Mouse (Mus musculus) forebrain, embryonic 15.5 days (tissue): ENCODE results near the gene Capn10. TPM values are rescaled to one million over a fixed set of nuclear protein-coding genes. Genes with fewer than 3 reads are reported as not detected.
A peak's percentile ranks its signal among the peaks of the same experiment; 100 is the strongest.
"Not testable (repeated sequence)": the region's sequence is repeated elsewhere in the genome, so short reads cannot be mapped to it uniquely, and the experiment has no call there.

Source experiments
- ATAC-seq: fragments of 200-750 bp; cut with Nextera tagmentation; replicated peaks from 2 replicates; pipeline ENCODE4 v1.8.0; 2017; ENCODE audit warnings: mild to moderate bottlenecking, moderate TSS enrichment, moderate library complexity
- H3K27ac ChIP-seq: fragments of 300-500 bp; sonication (generic); replicated peaks from 2 replicates; pipeline ENCODE4 v1.5.1; 2015; ENCODE audit warnings: mild to moderate bottlenecking, inconsistent platforms
- H3K27me3 ChIP-seq: fragments of 300-500 bp; sonication (generic); 2 replicates; pipeline ENCODE4 v1.6.1; 2015; ENCODE audit warnings: inconsistent platforms
- H3K36me3 ChIP-seq: fragments of 300-500 bp; sonication (generic); 2 replicates; pipeline ENCODE4 v1.6.1; 2015; ENCODE audit warnings: mild to moderate bottlenecking, inconsistent platforms
- H3K4me1 ChIP-seq: fragments of 300-500 bp; sonication (generic); 2 replicates; pipeline ENCODE4 v1.6.1; 2015; ENCODE audit warnings: inconsistent platforms
- H3K4me2 ChIP-seq: fragments of 300-500 bp; sonication (generic); replicated peaks from 2 replicates; pipeline ENCODE4 v1.6.1; 2015; ENCODE audit warnings: mild to moderate bottlenecking, inconsistent platforms
- H3K4me3 ChIP-seq: fragments of 300-500 bp; sonication (generic); 2 replicates; pipeline ENCODE4 v1.5.1; 2015; ENCODE audit warnings: mild to moderate bottlenecking, inconsistent platforms
- H3K9ac ChIP-seq: fragments of 300-500 bp; sonication (generic); replicated peaks from 2 replicates; pipeline ENCODE4 v1.6.1; 2015; ENCODE audit warnings: mild to moderate bottlenecking, inconsistent platforms
- H3K9me3 ChIP-seq: fragments of 300-500 bp; sonication (generic); 2 replicates; pipeline ENCODE4 v1.6.1; 2016; ENCODE audit warnings: inconsistent platforms
- WGBS: fragments of 180-500 bp; shearing (Covaris S2); methylation state at CpG from one replicate; pipeline ENCODE4 v1.1.7; 2015; ENCODE audit warnings: mixed read lengths; 5-methylcytosine and 5-hydroxymethylcytosine counted together
- polyA plus RNA-seq: library from polyadenylated mRNA; unstranded; fragments of >200 nt; fragmentation: Nextera tagmentation; extraction: Ambion mirVana; gene quantifications from 2 replicates; pipeline ENCODE4 v1.2.1, GENCODE M21; 2015

Capn10 gene
- polyA plus RNA-seq, 1 experiment from 2014 or later = 67.5 TPM

DNA sequence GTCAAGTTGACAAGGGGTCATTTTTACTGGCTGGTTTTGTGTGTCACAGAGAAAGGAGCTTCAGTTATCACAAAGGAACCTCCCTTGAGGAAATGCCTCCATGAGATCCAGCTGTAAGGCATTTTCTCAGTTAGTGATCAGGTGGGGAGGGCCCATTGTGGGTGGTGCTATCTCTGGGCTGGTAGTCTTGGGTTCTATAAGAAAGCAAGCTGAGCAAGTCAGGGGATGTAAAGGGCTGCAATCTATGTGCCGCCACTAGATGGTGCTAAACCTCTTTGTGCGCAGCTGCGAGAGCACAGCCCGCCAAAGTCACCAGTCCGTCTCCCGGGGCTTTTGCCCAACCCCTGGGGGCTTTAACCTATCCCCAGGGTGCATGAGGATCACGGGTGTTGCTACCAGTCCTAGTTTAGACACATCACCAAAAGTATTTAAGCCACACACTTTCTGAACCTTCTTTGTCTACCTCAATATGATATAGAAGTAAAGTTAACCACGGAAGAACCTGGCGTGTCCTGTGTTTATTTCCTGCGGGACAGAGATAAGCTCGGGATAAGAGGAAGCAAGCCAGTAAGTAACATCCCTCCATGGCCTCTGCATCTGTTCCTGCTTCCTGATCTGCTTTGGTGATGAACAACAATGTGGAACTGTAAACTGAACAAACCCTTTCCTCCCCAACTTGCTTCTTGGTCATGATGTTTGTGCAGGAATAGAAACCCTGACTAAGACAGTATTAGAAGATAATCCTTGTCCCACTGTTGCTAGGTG, 22.6 kb downstream of the Capn10 start:
- not testable (repeated sequence) for ATAC-seq, H3K27ac ChIP-seq, H3K9me3 ChIP-seq, H3K9ac ChIP-seq, H3K36me3 ChIP-seq, H3K27me3 ChIP-seq, H3K4me1 ChIP-seq, H3K4me3 ChIP-seq
- WGBS = 10% methylated on average over 11 of the region's 11 CpGs
- peak overlapping the region; percentile 33 for H3K4me2 ChIP-seq

DNA sequence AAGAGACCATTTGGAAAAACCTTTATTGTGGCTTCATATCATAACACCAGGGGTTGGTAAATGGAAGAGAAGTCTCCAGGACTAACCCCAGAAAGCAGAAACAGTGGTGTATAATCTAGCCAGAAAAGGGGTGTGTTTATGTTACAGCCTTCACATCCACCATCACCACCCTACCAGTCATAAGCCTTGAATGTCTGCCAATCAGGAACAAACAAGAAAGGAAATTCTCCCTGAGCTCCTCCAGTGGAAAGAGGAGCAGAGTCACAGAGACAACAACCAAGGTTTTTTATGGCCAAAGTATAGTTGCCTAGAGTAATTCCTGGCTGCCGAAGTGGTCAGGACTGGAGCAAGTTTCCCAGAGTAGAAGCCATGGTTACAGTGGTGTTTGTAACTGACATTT, 24.8 kb downstream of the Capn10 start:
- H3K9ac ChIP-seq = no peak overlapping the region
- 87% methylated on average over 1 of the region's 1 CpGs for WGBS
- no peak overlapping the region for H3K4me3 ChIP-seq
- no peaks in the 10 kb centered on the region for H3K27me3 ChIP-seq
- no peak overlapping the region for H3K27ac ChIP-seq
- ATAC-seq = no peak
- H3K36me3 ChIP-seq = no peaks in the 10 kb centered on the region
- H3K9me3 ChIP-seq = no peaks in the 10 kb centered on the region
- no peak overlapping the region for H3K4me2 ChIP-seq
- H3K4me1 ChIP-seq = no peaks in the 10 kb centered on the region

DNA sequence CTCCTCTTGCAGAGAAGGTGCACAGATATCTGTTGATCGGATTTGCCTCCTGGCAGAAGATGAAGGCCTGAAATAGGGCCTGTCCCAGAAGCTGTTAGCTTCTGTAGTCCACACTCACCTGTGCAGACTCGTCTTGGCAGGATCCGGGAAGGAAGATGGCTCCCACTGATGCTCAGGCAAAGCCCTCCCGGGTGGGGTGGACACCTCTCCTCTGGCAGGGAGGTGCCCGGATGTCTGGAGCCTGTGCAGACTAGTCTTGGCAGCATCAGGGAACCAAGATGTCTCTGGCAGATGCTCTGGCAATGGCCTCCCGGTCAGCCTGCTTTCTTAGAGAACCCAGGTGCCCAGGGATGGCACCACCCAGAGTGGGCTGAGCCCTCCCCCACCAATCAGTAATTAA, 36.6 kb downstream of the Capn10 start:
- not testable (repeated sequence) for H3K4me3 ChIP-seq, H3K9ac ChIP-seq, H3K4me1 ChIP-seq, ATAC-seq, H3K36me3 ChIP-seq, H3K4me2 ChIP-seq, H3K27me3 ChIP-seq, H3K9me3 ChIP-seq, H3K27ac ChIP-seq
- 88% methylated on average over 6 of the region's 6 CpGs for WGBS

DNA sequence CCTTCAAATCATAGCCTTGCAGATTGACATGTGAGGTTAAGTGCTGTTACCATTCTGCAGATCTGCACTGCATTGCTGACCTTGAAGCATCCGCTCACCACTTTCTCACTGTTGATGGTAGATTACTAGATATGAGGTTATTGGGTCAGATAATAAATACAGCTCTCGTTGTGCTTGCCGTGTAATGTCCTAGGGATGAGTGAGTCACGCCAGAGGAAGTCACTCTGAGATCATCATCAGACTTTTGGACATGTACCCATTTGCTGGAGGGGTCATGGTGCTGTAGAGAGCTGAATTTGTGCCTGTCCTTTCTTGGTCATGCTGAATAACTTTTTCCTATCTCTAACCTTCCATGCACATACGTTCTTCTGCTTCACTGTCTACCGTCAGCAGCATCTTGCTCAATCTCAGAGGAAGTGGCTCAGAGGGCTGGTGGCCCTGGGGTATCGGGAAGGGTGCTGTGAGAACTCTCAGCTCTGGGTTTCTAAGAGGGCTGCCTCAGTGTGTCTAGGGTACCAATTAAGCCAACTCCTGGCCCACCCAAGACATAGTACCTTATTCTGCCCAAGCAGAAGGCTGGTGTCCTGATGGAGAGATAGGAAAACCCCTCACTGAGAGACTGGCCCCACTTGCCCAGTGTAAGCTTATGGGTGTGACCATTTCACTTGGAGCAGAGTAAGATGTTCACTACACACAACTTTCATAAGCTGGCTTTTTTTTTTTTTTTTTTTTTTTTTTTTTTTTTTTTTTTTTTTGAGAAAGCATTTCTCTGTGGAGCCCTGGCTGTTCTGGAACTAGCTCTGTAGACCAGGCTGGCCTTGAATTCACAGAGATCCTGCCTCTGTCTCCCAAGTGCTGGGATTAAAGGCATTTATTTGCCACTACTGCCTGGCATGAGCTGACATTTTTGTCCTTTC, 38.0 kb downstream of the Capn10 start:
- Histone ChIP-seq H3K27ac (no peak overlapping the region), H3K36me3 (no peaks in the 10 kb centered on the region), H3K9ac (no peak overlapping the region), H3K9me3 (no peaks in the 10 kb centered on the region), H3K4me3 (no peak overlapping the region), H3K4me2 (no peak overlapping the region), H3K4me1 (no peaks in the 10 kb centered on the region), H3K27me3 (no peaks in the 10 kb centered on the region)
- no peak for ATAC-seq
- WGBS = 90% methylated on average over 7 of the region's 7 CpGs

DNA sequence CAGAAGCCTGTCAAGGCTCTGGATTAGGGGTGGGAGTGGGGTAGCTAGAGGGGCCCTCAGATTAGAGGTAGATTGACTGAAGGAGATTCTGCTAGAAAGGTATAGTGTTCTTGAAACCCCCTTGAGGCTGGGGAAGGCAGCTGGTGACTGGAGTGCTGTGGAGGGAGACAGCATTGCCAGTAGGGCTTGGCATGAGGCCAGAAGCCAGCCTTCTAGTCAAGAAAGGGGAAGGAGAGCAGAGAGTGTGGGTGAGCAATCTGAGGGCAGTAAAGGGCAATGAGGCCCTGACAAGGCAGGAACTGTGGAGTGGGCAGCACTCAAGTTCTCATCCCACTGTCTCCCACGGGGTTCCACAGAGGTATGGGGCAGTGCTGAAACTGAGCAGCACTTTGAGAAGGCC, 38.7 kb downstream of the Capn10 start:
- Histone ChIP-seq H3K4me1 (no peaks in the 10 kb centered on the region), H3K9me3 (no peaks in the 10 kb centered on the region), H3K4me2 (no peak overlapping the region), H3K9ac (no peak overlapping the region), H3K27ac (no peak overlapping the region), H3K36me3 (no peaks in the 10 kb centered on the region), H3K4me3 (no peak overlapping the region), H3K27me3 (no peaks in the 10 kb centered on the region)
- 67% methylated on average over 1 of the region's 1 CpGs for WGBS
- ATAC-seq = no peak

DNA sequence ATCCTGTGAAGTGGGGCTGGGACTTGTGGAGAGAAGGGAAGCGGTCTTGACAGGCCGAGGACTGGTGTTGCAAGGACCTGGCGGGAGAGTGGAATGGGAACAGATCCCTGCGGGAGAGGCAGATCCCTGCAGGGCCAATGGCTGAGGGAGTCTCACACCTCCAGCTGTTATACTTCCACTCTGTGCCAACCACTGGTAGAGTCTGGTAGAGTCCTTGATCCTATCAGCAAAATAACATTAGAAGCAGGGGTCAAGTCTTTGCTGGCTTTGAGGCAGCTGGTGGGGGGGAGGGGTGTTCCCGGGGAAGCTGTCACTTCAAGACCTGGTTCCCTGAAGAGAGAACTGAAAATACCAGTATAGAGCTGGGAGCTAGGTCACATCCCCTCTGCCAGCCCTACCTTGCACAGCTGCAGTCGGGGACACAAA, 42.0 kb downstream of the Capn10 start:
- WGBS = 62% methylated on average over 6 of the region's 6 CpGs
- Histone ChIP-seq H3K4me1 (0 out of 2 replicates have a peak, but pooled peaks cover 3% of the 10 kb centered on the region), H3K36me3 (no peaks in the 10 kb centered on the region), H3K27me3 (no peaks in the 10 kb centered on the region), H3K9me3 (no peaks in the 10 kb centered on the region), H3K9ac (no peak overlapping the region), H3K4me2 (no peak overlapping the region), H3K4me3 (no peak overlapping the region), H3K27ac (no peak overlapping the region)
- no peak for ATAC-seq

DNA sequence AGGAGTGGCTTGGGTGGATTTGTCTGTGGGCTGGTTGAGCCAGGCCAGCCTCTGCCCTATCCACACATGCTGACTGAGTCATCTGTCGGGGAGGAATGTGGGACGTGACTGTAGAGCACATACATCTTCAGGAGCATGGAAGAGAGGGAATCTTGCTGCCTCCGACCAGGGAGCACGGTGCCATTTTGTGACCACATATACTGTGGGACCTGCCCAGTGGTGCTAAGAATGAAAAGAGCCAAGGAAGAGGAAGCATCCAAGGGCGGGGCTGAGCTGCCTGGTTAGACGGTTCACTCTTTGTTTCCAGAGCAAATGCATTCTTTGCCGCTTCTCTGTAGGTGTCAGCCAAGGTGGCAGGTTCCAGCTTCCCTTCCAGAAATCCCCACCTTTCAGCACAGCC, 44.5 kb downstream of the Capn10 start:
- no peak overlapping the region for H3K4me2 ChIP-seq

DNA sequence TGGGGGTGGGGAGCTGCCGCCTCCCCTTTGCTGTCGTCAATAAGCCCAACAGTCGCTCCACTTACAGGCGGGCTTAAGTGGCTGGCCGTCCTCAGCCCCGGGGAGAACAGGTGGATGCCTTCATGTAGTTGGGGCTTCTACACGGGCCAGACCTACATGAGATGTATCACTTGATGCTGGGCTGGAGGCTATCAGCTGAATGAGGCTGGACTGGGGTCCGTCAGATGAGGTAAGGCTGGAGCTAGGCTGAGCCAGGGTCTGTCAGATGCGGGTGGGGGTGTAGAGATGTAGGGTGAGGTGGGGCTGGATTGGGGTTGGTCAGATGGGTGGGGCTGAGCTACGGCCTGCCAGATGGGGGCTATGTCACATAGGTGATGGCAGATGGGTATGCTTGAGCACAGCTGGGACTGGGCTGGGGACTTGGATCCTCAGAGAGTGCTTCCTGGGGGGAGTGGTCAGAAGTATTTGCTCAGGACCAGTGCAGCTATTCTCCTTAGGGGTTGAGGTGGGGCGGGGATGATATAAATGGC, 45.0 kb downstream of the Capn10 start:
- H3K27me3 ChIP-seq = no peaks in the 10 kb centered on the region
- H3K9me3 ChIP-seq = no peaks in the 10 kb centered on the region
- no peak overlapping the region for H3K27ac ChIP-seq
- no peak overlapping the region for H3K4me3 ChIP-seq
- H3K36me3 ChIP-seq = no peaks in the 10 kb centered on the region
- 0 out of 2 replicates have a peak, but pooled peaks cover 3% of the 10 kb centered on the region for H3K4me1 ChIP-seq
- no peak overlapping the region for H3K4me2 ChIP-seq
- 0 out of 2 replicates have a peak, but pooled peaks have one; percentile 53 for ATAC-seq
- WGBS = 37% methylated on average over 11 of the region's 11 CpGs
- no peak overlapping the region for H3K9ac ChIP-seq

More for the DNA sequence above, 44.5 kb downstream of the Capn10 start:
- no peak for ATAC-seq
- Histone ChIP-seq H3K4me1 (0 out of 2 replicates have a peak, but pooled peaks cover 3% of the 10 kb centered on the region), H3K9ac (no peak overlapping the region), H3K9me3 (no peaks in the 10 kb centered on the region), H3K27ac (no peak overlapping the region), H3K27me3 (no peaks in the 10 kb centered on the region), H3K4me3 (no peak overlapping the region), H3K36me3 (no peaks in the 10 kb centered on the region)
- WGBS = 41% methylated on average over 7 of the region's 7 CpGs

DNA sequence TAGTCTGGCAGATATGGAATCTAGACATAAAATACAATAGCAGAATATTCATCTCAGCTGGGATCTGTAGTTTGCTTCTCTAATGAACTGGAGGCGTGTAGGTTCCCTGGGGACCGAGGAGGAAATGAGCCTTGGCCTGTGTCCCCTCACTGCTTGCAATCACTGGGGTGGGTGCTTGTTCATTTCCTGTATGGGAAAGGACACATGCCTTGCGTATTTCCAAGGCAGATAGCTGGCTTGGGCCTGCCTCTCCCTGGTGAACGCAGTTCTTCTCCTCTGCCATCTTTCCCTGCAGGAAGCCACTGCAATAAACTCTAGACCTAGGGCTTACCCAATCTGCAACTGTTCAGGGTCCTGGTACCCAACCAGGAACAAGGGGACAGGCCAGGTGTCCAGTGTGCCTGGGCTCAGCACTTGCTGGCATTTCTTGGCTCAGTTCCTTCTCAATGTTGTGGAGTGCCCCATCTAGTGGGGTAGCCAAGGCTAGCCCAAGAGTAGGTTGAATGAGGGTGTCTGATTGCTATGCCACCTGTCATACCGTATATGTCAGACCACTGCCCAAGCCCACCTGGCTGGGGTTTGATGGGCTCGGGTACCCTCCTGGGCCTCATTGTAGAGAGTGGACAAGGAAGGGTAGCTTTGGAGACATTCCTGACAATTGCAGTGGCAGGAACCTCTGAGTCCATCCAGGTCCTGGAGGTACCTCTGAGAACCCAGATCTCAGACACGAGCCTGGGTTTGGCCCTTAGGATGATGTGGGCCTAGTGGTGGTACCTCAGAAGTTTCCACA, 47.1 kb downstream of the Capn10 start:
- no peaks in the 10 kb centered on the region for H3K36me3 ChIP-seq
- no peak overlapping the region for H3K9ac ChIP-seq
- ATAC-seq = no peak
- H3K9me3 ChIP-seq = no peaks in the 10 kb centered on the region
- H3K27me3 ChIP-seq = no peaks in the 10 kb centered on the region
- H3K27ac ChIP-seq = no peak overlapping the region
- 0 out of 2 replicates have a peak, but pooled peaks cover 3% of the 10 kb centered on the region for H3K4me1 ChIP-seq
- 88% methylated on average over 7 of the region's 7 CpGs for WGBS
- H3K4me3 ChIP-seq = no peak overlapping the region
- no peak overlapping the region for H3K4me2 ChIP-seq

DNA sequence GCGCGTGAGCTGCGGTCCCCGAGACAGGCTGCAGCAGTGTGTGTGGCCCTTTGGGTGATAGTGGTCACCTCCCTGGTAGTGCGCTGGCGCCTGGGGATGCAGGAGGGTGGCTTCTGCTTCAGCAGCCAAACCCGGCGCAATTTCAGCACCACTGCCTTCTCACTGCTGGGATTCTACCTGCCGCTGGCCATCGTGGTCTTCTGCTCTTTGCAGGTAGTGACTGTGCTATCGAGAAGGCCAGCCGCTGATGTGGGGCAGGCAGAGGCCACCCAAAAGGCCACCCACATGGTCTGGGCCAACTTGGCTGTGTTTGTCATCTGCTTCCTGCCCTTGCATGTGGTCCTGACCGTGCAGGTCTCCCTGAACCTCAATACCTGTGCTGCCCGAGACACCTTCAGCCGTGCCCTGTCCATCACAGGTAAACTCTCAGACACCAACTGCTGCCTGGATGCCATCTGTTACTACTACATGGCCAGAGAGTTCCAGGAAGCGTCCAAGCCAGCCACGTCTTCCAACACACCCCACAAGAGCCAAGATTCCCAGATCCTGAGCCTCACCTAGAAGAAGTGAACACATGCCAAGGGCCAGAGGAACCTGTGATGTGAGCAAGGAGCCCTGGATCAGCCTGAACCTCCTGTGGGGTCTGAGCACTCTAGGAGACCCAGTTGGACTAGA, 48.9 kb downstream of the Capn10 start:
- no peaks in the 10 kb centered on the region for H3K36me3 ChIP-seq
- H3K4me2 ChIP-seq = no peak overlapping the region
- ATAC-seq = no peak
- H3K27me3 ChIP-seq = no peaks in the 10 kb centered on the region
- no peak overlapping the region for H3K4me3 ChIP-seq
- H3K4me1 ChIP-seq = 0 out of 2 replicates have a peak, but pooled peaks cover 3% of the 10 kb centered on the region
- H3K9me3 ChIP-seq = no peaks in the 10 kb centered on the region
- no peak overlapping the region for H3K27ac ChIP-seq
- 90% methylated on average over 17 of the region's 17 CpGs for WGBS
- H3K9ac ChIP-seq = no peak overlapping the region

DNA sequence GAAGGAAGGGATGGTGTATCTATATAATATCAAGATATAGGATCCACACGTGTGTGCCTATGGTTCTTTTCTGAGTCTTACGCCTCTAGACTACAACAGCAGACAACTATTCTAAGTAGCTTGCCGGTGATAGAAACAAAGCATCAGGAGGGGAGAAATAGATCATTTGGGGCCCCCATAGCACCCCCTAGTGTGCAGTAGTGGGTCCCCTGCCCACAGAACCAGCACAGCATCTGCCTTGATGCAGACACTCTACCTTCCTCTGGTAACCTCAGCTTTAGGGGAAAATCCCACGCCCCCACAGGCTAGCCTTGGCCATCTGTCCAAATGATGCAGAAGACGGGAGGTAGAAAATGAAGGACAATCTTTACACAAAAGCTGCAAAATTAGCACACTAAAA, 50.8 kb downstream of the Capn10 start:
- ATAC-seq = no peak
- Histone ChIP-seq H3K9me3 (no peaks in the 10 kb centered on the region), H3K27ac (no peak overlapping the region), H3K4me3 (no peak overlapping the region), H3K9ac (no peak overlapping the region), H3K4me2 (no peak overlapping the region), H3K4me1 (no peaks in the 10 kb centered on the region), H3K36me3 (no peaks in the 10 kb centered on the region), H3K27me3 (no peaks in the 10 kb centered on the region)
- WGBS = 85% methylated on average over 5 of the region's 5 CpGs
